Comparison of ENCODE assay signal across 10 mouse cellular contexts in genomic region chr9:120263994-120264393, GRCm38 (mm10). TPM values are rescaled to one million over a fixed set of nuclear protein-coding genes. Genes with fewer than 3 reads are reported as not detected.
DNase-seq lines count a peak whose midpoint lies in the region; ATAC-seq and TF ChIP-seq lines count a peak whose summit lies in the region.
"Had no signal": no experiment of that assay in that cellular context is flagged by ENCODE, and none has a peak within 500 bp of the region (broad histone marks: within the 10 kb centered on the region; RNA-seq: fewer than 3 reads in every experiment).

No protein-coding gene starts in this region.

- H3K4me2 ChIP-seq in midbrain, postnatal 0 days (ENCODE audit: low read depth, low read length, poor library complexity, severe bottlenecking) = no peak overlapping the region
- H3K4me2 ChIP-seq: embryonic facial prominence, embryonic 13.5 days; limb, embryonic 15.5 days had no signal

- no peaks in the 10 kb centered on the region for H3K9me3 ChIP-seq in midbrain, postnatal 0 days (ENCODE audit: low read length)
- H3K9me3 ChIP-seq: embryonic facial prominence, embryonic 13.5 days; limb, embryonic 15.5 days had no signal

- 37% methylated on average over 5 of the region's 5 CpGs for WGBS in midbrain, postnatal 0 days

- ATAC-seq in midbrain, postnatal 0 days (ENCODE audit: low FRiP score) = 0 out of 2 replicates have a peak, but pooled peaks have one; percentile 23

- no peaks in the 10 kb centered on the region for H3K4me1 ChIP-seq in midbrain, postnatal 0 days (ENCODE audit: insufficient read depth, low read length)

- H3K36me3 ChIP-seq in midbrain, postnatal 0 days (ENCODE audit: insufficient read depth, low read length) = no peaks in the 10 kb centered on the region
- H3K36me3 ChIP-seq: embryonic facial prominence, embryonic 13.5 days; limb, embryonic 15.5 days had no signal

- no peak overlapping the region for H3K4me3 ChIP-seq in midbrain, postnatal 0 days (ENCODE audit: low read depth, low read length)
- H3K4me3 ChIP-seq: embryonic facial prominence, embryonic 13.5 days; limb, embryonic 15.5 days had no signal

- H3K27me3 ChIP-seq in midbrain, postnatal 0 days (ENCODE audit: insufficient read depth, low read length) = no peaks in the 10 kb centered on the region
- H3K27me3 ChIP-seq: embryonic facial prominence, embryonic 13.5 days; limb, embryonic 15.5 days had no signal

- peak; percentile 73 for DNase-seq in heart, adult 11 months
- DNase-seq in heart, adult 18-20 months = no peak
- peak; percentile 64 for DNase-seq in brain, embryonic 18.5 days (ENCODE audit: low read depth, low spot score)
- DNase-seq in layer of hippocampus, adult 18-20 months (ENCODE audit: low spot score in 2 of 2) = peak; percentile 53 to 60
- DNase-seq in midbrain, postnatal 0 days (ENCODE audit: low spot score) = peak; percentile 89
- no peak for DNase-seq in ovary, postnatal 10 days (ENCODE audit: low spot score)
- DNase-seq in cerebellum, adult 18-20 months = no peak
- DNase-seq in kidney, postnatal 25 days = no peak

- H3K9ac ChIP-seq in midbrain, postnatal 0 days (replicated peaks; ENCODE audit: low read length, poor library complexity, severe bottlenecking) = no peak overlapping the region
- H3K9ac ChIP-seq: embryonic facial prominence, embryonic 13.5 days; limb, embryonic 15.5 days had no signal

- TF ChIP-seq CTCF in midbrain, postnatal 0 days (IDR thresholded peaks at IDR 0.05) = no peak

- H3K27ac ChIP-seq in midbrain, postnatal 0 days (ENCODE audit: low read depth, low read length) = no peak overlapping the region
- H3K27ac ChIP-seq: embryonic facial prominence, embryonic 13.5 days; limb, embryonic 15.5 days had no signal

RNA-seq across cellular contexts. Expression of gene Myrip, which starts 37.3 kb away (rescaled TPM):
- total RNA-seq in heart, adult 18-20 months (2021) = 1 to 10 TPM; 6.8 to 9.5 TPM
- 10 to 100 TPM; 55.9 to 64.3 TPM for total RNA-seq in layer of hippocampus, adult 18-20 months (2021)
- total RNA-seq in midbrain, postnatal 0 days (2014; rRNA removed) = 19.6 and 25.6 TPM in 2 replicates
- polyA plus RNA-seq in midbrain, postnatal 0 days (2015; fragmentation: Nextera tagmentation; extraction: Ambion mirVana) = 6.8 and 7.0 TPM in 2 replicates

Comparison
In these comparisons a context has a peak if more than half of its experiments do, and no peak if none do; other contexts are left out.
1. DNase-seq: peak in heart, adult 11 months (single experiment), brain, embryonic 18.5 days (single experiment), layer of hippocampus, adult 18-20 months (2 of 2) and midbrain, postnatal 0 days (single experiment); none in heart, adult 18-20 months (0 of 2), ovary, postnatal 10 days (single experiment), cerebellum, adult 18-20 months (0 of 2) and kidney, postnatal 25 days (0 of 2).